Mouse (Mus musculus) thymus, postnatal 36 days (tissue): ENCODE measurements around the gene 4930579F01Rik.

ENCODE experiments used
- DNase-seq, 2 experiments: peaks; one replicate each; pipeline ENCODE4 v3.0.0; 2022; ENCODE audit warnings: mixed read lengths in 2 of 2

The 4930579F01Rik gene

GRCm38 (mm10) chr3:138215395-138215989 lies 21.9 kb upstream of the 4930579F01Rik start:
- no peak for DNase-seq

- DNase-seq, result no peak
Measured at GRCm38 (mm10) chr3:138212431-138212951, 18.9 kb upstream of the 4930579F01Rik start.

- DNase-seq, result no peak
Measured at GRCm38 (mm10) chr3:138210432-138211075, 16.9 kb upstream of the 4930579F01Rik start.

GRCm38 (mm10) chr3:138208821-138209220 lies 15.2 kb upstream of the 4930579F01Rik start:
- DNase-seq, result no peak

GRCm38 (mm10) chr3:138198722-138199068 lies 5.1 kb upstream of the 4930579F01Rik start:
- DNase-seq, result no peak

- DNase-seq, result peak; percentile 61 to 72
Measured at GRCm38 (mm10) chr3:138197973-138198721, 4.5 kb upstream of the 4930579F01Rik start.

GRCm38 (mm10) chr3:138197556-138197955 lies 3.9 kb upstream of the 4930579F01Rik start:
- no peak for DNase-seq

- DNase-seq, result no peak
Measured at GRCm38 (mm10) chr3:138197093-138197492, 3.5 kb upstream of the 4930579F01Rik start.

- DNase-seq, result no peak
Measured at GRCm38 (mm10) chr3:138192260-138192659, 1.4 kb downstream of the 4930579F01Rik start.

- no peak for DNase-seq
Measured at GRCm38 (mm10) chr3:138185995-138186930, 7.4 kb downstream of the 4930579F01Rik start.

- no peak for DNase-seq
Measured at GRCm38 (mm10) chr3:138185290-138185689, 8.3 kb downstream of the 4930579F01Rik start.

- DNase-seq, result no peak
Measured at GRCm38 (mm10) chr3:138183371-138183770, 10.3 kb downstream of the 4930579F01Rik start.

GRCm38 (mm10) chr3:138182019-138182418 lies 11.6 kb downstream of the 4930579F01Rik start:
- DNase-seq, result no peak

- no peak for DNase-seq
Measured at GRCm38 (mm10) chr3:138175551-138175950, 18.1 kb downstream of the 4930579F01Rik start.

GRCm38 (mm10) chr3:138173291-138173690 lies 20.3 kb downstream of the 4930579F01Rik start:
- DNase-seq, result peak; percentile 21 to 22

GRCm38 (mm10) chr3:138162553-138163183 lies 31.0 kb downstream of the 4930579F01Rik start:
- no peak for DNase-seq

- DNase-seq, result no peak
Measured at GRCm38 (mm10) chr3:138161623-138162022, 32.0 kb downstream of the 4930579F01Rik start.

GRCm38 (mm10) chr3:138156651-138157050 lies 37.0 kb downstream of the 4930579F01Rik start:
- DNase-seq, result no peak

GRCm38 (mm10) chr3:138155062-138155461 lies 38.6 kb downstream of the 4930579F01Rik start:
- DNase-seq, result no peak

- DNase-seq, result no peak
Measured at GRCm38 (mm10) chr3:138148811-138149210, 44.8 kb downstream of the 4930579F01Rik start.

GRCm38 (mm10) chr3:138144642-138145171 lies 48.9 kb downstream of the 4930579F01Rik start, which contains the start of gene Mttp:
TSS of gene Mttp (minus strand) at chr3:138144968.
- DNase-seq, result peak; percentile 61 to 62
